Mouse (Mus musculus) myocyte (in vitro differentiated cells): ENCODE results near the gene Gm9125. TPM values are rescaled to one million over a fixed set of nuclear protein-coding genes. Genes with fewer than 3 reads are reported as not detected.
"Not testable (repeated sequence)": the region's sequence is repeated elsewhere in the genome, so short reads cannot be mapped to it uniquely, and the experiment has no call there.

Experiments used
- H3K27me3 ChIP-seq: one replicate; pipeline ENCODE4 v1.6.1; 2011; ENCODE audit not compliant: control insufficient read depth, insufficient read depth, insufficient read length
- H3K36me3 ChIP-seq: one replicate; pipeline ENCODE4 v1.6.1; 2011; ENCODE audit not compliant: control insufficient read depth, insufficient read depth
- H3K4me2 ChIP-seq: one replicate; pipeline ENCODE4 v1.6.1; 2011; ENCODE audit warnings: low read depth, control low read depth
- H3K4me3 ChIP-seq: one replicate; pipeline ENCODE4 v1.5.1; 2011; ENCODE audit warnings: mild to moderate bottlenecking, control low read depth, moderate library complexity
- H3K79me2 ChIP-seq: one replicate; pipeline ENCODE4 v1.6.1; 2011; ENCODE audit not compliant: control insufficient read depth, insufficient read depth
- H3ac ChIP-seq: one replicate; pipeline ENCODE4 v1.6.1; 2011; ENCODE audit not compliant: control insufficient read depth, insufficient read length
- polyA plus RNA-seq: library from polyadenylated mRNA; unstranded; fragments of >200 nt; fragmentation: generic; extraction: Trizol; gene quantifications from one replicate; pipeline ENCODE4 v1.2.1, GENCODE M21; 2012; ENCODE audit warnings: missing spikeins

The Gm9125 gene
- polyA plus RNA-seq: not detected

GRCm38 (mm10) chr3:94054785-94055184 is at the start of gene Gm9125:
TSS of gene Gm9125 (minus strand) at chr3:94054885.
- not testable (repeated sequence) for H3K79me2 ChIP-seq, H3K4me2 ChIP-seq, H3K36me3 ChIP-seq, H3K27me3 ChIP-seq, H3K4me3 ChIP-seq, H3ac ChIP-seq

- H3K79me2 ChIP-seq, H3K36me3 ChIP-seq, H3ac ChIP-seq, H3K4me2 ChIP-seq, H3K27me3 ChIP-seq, H3K4me3 ChIP-seq: not testable (repeated sequence)
These were observed 17.9 kb upstream of the Gm9125 start, which contains the start of gene Gm10697 for GRCm38 (mm10) chr3:94072544-94072943. TSS of gene Gm10697 (minus strand) at chr3:94072644.

GRCm38 (mm10) chr3:94049566-94050121 is 5.0 kb downstream of the Gm9125 start:
- H3K4me3 ChIP-seq: not testable (repeated sequence)

GRCm38 (mm10) chr3:94038241-94038640 is 16.4 kb downstream of the Gm9125 start:
- not testable (repeated sequence) for H3K4me3 ChIP-seq, H3K27me3 ChIP-seq, H3ac ChIP-seq, H3K36me3 ChIP-seq, H3K79me2 ChIP-seq, H3K4me2 ChIP-seq

More at GRCm38 (mm10) chr3:94049566-94050121, 5.0 kb downstream of the Gm9125 start:
- H3K36me3 ChIP-seq, H3K79me2 ChIP-seq, H3ac ChIP-seq, H3K27me3 ChIP-seq, H3K4me2 ChIP-seq: not testable (repeated sequence)

- not testable (repeated sequence) for H3ac ChIP-seq, H3K4me3 ChIP-seq, H3K27me3 ChIP-seq, H3K4me2 ChIP-seq, H3K36me3 ChIP-seq, H3K79me2 ChIP-seq
These were observed 20.3 kb downstream of the Gm9125 start for GRCm38 (mm10) chr3:94034400-94034799.

Other genes with a start within 250 kb of the Gm9125 start
- gene Tdpoz3, start 228.9 kb downstream of the Gm9125 start, polyA plus RNA-seq: not detected
- not detected for gene Gm9117, start 111.3 kb downstream of the Gm9125 start, polyA plus RNA-seq
- gene Tdpoz5, start 93.6 kb downstream of the Gm9125 start, polyA plus RNA-seq: not detected
- not detected for gene Gm10697, start 17.8 kb upstream of the Gm9125 start, polyA plus RNA-seq
- not detected for gene Gm10696, start 123.3 kb upstream of the Gm9125 start, polyA plus RNA-seq
- gene Gm5286, start 141.8 kb upstream of the Gm9125 start, polyA plus RNA-seq: not detected
- gene Gm4778, start 209.2 kb upstream of the Gm9125 start, polyA plus RNA-seq: not detected